Mouse (Mus musculus): ENCODE measurements around the gene Gab3.
"Not testable (repeated sequence)": the region's sequence is repeated elsewhere in the genome, so short reads cannot be mapped to it uniquely, and the experiment has no call there.

Gene Gab3

DNA sequence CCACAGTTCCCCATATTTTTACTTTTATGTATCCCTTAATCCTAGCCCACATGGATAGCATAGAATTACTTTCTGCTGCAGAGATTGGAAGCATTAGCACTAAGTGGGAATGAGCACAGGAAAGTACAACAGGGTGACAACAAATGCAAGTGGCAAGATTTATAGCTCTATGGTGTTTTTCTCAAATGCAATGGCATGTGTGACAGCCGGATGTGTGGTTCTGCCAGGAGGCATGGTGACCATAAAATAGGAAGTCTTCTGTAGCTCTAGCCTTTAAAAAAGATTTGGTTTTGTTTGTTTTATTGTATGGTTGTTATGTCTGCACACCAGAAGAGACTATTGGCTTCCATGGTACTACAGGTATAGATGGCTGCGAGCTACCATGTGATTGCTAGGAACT lies 50.1 kb downstream of the Gab3 start:
- DNase-seq (ENCODE audit: low read depth, low spot score) = no peak

DNA sequence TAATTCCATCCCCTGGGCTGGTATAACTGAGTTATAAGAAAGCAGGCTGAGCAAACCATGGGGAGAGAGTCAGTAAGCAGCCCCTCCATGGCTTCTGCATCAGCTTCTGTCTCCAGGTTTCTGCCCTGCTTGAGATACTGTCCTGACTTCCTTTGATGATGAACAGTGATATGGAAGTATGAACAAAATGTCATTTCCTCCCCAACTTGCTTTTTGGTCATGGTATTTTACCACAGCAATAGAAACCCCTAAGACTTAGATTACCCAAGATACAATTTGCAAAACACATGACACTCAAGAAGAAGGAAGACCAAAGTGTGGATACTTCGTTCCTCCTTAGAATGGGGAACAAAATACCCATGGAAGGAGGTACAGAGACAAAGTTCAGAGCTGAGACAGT lies 51.2 kb downstream of the Gab3 start:
- not testable (repeated sequence) for DNase-seq (ENCODE audit: low read depth, low spot score)

DNA sequence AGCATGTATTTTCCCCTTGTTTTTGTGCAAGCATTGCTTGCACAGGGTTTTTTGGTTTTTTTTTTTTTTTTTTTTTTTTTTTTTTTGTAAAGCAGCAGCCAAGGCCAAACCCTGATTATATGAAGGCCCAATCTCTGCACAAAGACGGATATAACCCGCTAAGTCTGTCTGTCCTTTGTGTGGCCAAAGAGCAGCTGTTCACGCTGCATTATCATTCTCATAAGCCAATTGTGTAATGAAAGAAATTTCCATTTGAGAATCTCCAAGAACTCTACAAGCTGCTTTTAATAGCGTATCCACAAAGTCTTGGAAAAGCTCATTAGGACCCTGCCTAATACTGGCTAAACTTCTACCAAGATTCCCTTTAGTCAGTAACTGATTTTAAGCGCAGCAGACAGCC lies 101.5 kb downstream of the Gab3 start:
- DNase-seq (ENCODE audit: low read depth, low spot score) = no peak

DNA sequence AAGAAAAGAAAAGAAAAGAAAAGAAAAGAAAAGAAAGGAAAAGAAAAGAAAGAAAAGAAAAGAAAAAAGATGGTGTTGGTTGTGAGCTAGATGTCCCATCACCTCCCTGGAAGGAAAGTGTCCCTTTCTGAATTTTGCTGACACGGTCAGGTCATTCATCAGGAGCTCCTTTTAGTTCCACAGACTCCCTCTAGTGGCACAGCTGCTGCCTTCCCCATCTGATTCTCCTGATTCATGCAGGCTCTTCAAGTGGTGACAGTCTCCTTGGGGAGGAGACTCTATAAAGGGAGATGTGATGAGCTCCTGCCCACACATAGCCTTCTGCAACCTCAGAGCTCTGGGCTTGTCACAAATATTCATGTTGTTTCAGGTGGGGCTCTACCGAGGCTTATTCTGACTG lies 122.4 kb downstream of the Gab3 start:
- not testable (repeated sequence) for DNase-seq (ENCODE audit: low read depth, low spot score)

DNA sequence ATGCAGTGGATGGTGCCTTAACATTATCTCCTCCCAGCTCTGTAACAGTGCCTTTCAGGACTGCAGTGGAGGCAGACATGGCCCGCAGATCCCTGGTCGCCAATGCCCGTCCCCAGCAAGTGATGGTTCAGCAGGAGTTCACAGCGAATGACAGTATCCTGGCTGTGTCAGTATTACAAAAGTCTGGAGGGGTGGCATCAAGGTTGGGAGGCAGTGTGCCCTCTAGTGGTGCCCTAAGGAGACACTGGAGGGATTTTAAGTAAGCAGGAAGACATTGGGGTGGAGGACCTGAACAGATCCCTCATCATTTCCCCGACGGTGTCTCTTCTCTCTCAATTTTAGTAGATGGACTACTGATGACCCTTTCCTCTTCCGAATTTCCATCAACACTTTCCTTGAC lies 126.1 kb downstream of the Gab3 start:
- not testable (repeated sequence) for DNase-seq (ENCODE audit: low read depth, low spot score)
